Mouse (Mus musculus) liver, embryonic 11.5 days (tissue): Measurements from ENCODE around the gene Celf5. TPM values are rescaled to one million over a fixed set of nuclear protein-coding genes. Genes with fewer than 3 reads are reported as not detected.

ENCODE experiments used
- ATAC-seq: fragments of 200-750 bp; cut with Nextera tagmentation; replicated peaks from 2 replicates; pipeline ENCODE4 v1.8.0; 2017; ENCODE audit warnings: moderate number of reproducible peaks, mild to moderate bottlenecking, moderate TSS enrichment, moderate library complexity; ENCODE audit not compliant: low FRiP score
- DNase-seq: peaks from one replicate; pipeline ENCODE4 v3.0.0-alpha.2; 2017; ENCODE audit warnings: low spot score
- H3K27ac ChIP-seq: fragments of 300-500 bp; sonication (generic); 2 replicates; pipeline ENCODE4 v1.5.1; 2014; ENCODE audit warnings: mild to moderate bottlenecking, low read depth, low read length, control low read depth
- H3K27me3 ChIP-seq: fragments of 300-500 bp; sonication (generic); replicated peaks from 2 replicates; pipeline ENCODE4 v1.6.1; 2014; ENCODE audit warnings: low read length, mixed read lengths; ENCODE audit not compliant: control insufficient read depth, insufficient read depth
- H3K36me3 ChIP-seq: fragments of 300-500 bp; sonication (generic); 2 replicates; pipeline ENCODE4 v1.6.1; 2014; ENCODE audit warnings: mild to moderate bottlenecking, low read length, moderate library complexity, mixed read lengths; ENCODE audit not compliant: control insufficient read depth, insufficient read depth
- H3K4me1 ChIP-seq: fragments of 300-500 bp; sonication (generic); replicated peaks from 2 replicates; pipeline ENCODE4 v1.6.1; 2014; ENCODE audit warnings: low read length, mixed read lengths; ENCODE audit not compliant: control insufficient read depth, insufficient read depth
- H3K4me2 ChIP-seq: fragments of 300-500 bp; sonication (generic); 2 replicates; pipeline ENCODE4 v1.6.1; 2014; ENCODE audit warnings: mild to moderate bottlenecking, control low read depth, moderate library complexity
- H3K4me3 ChIP-seq: fragments of 300-500 bp; sonication (generic); 2 replicates; pipeline ENCODE4 v1.5.1; 2014; ENCODE audit warnings: low read depth, low read length, control low read depth
- H3K9ac ChIP-seq: fragments of 300-500 bp; sonication (generic); 2 replicates; pipeline ENCODE4 v1.6.1; 2014; ENCODE audit warnings: low read depth, low read length, control low read depth
- H3K9me3 ChIP-seq: fragments of 300-500 bp; sonication (generic); 2 replicates; pipeline ENCODE4 v1.6.1; 2016; ENCODE audit warnings: low read length, inconsistent platforms, mixed read lengths; ENCODE audit not compliant: control insufficient read depth
- WGBS: fragments of 180-500 bp; shearing (Covaris S2); extraction: QIAGEN DNeasy Blood & Tissue Kit; methylation state at CpG from one replicate; pipeline ENCODE4 v1.1.7; 2014; 5-methylcytosine and 5-hydroxymethylcytosine counted together
- polyA plus RNA-seq: library from polyadenylated mRNA; unstranded; fragments of >200 nt; fragmentation: Nextera tagmentation; extraction: Ambion mirVana; gene quantifications from 2 replicates; pipeline ENCODE4 v1.2.1, GENCODE M21; 2014

Celf5 gene
- polyA plus RNA-seq, 1 experiment from 2014 or later: not detected

GRCm38 (mm10) chr10:81420191-81420767 lies 62.2 kb downstream of the Celf5 start:
- H3K4me2 ChIP-seq: no peak overlapping the region
- ATAC-seq (no peak), DNase-seq (no peak)
- no peak overlapping the region for H3K27ac ChIP-seq
- H3K27me3 ChIP-seq: peaks cover 27% of the 10 kb centered on the region
- H3K9ac ChIP-seq: no peak overlapping the region
- peaks cover 29% of the 10 kb centered on the region for H3K4me1 ChIP-seq
- no peaks in the 10 kb centered on the region for H3K9me3 ChIP-seq
- no peaks in the 10 kb centered on the region for H3K36me3 ChIP-seq
- 80% methylated on average over 40 of the region's 40 CpGs for WGBS
- H3K4me3 ChIP-seq: no peak overlapping the region

DNA sequence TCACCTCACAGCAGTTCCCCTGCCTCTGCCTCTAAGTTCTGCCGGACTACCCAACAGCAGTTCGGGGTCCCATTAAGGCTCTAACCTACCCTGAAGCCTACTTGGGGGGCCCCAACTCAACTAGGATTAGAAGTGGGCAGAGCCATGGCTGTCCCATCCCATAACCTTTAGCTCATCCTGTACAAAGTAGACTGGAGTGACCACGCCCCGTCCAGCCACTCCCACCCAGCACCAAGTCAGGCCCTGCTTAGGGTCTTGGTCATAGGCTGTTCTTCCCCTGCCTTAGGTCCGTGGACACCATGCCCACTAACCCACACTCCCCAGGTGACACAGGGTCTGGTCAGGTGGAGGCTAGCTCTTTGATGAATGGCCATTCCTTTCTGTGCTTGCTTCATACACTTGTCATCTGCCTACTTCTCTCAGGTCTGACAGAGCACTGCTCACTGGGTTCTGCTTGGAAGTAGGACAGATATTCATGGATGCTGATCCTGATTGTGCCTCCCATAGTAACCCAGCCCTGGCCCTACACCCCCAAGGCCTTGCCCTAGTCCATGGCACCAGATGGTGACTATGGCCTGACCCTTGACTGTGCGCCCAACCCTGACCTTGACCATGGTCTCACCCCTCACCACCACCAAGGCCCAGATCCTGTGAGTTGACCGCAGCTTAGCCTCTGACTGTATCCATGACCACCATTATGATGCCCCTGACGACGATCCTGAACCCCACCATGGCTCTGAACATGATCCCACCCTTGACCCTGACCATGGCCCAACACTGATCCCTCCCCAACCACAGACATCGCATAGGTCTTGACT lies 63.2 kb downstream of the Celf5 start:
- no peak overlapping the region for H3K9ac ChIP-seq
- DNase-seq: no peak
- peaks cover 37% of the 10 kb centered on the region for H3K4me1 ChIP-seq

GRCm38 (mm10) chr10:81418216-81419070 lies 64.1 kb downstream of the Celf5 start:
- no peak overlapping the region for H3K9ac ChIP-seq
- H3K36me3 ChIP-seq: no peaks in the 10 kb centered on the region
- no peaks in the 10 kb centered on the region for H3K9me3 ChIP-seq
- peaks cover 9% of the 10 kb centered on the region for H3K27me3 ChIP-seq
- DNase-seq (no peak), ATAC-seq (no peak)
- peaks cover 40% of the 10 kb centered on the region for H3K4me1 ChIP-seq
- no peak overlapping the region for H3K4me3 ChIP-seq
- no peak overlapping the region for H3K4me2 ChIP-seq
- H3K27ac ChIP-seq: no peak overlapping the region
- 43% methylated on average over 11 of the region's 11 CpGs for WGBS

More for the DNA sequence above, 63.2 kb downstream of the Celf5 start:
- ATAC-seq: no peak; the same call in 1 of the 2 replicates
- Histone ChIP-seq H3K27me3 (peaks cover 18% of the 10 kb centered on the region), H3K4me2 (no peak overlapping the region), H3K4me3 (no peak overlapping the region), H3K36me3 (no peaks in the 10 kb centered on the region), H3K27ac (no peak overlapping the region), H3K9me3 (no peaks in the 10 kb centered on the region)
- WGBS: 83% methylated on average over 10 of the region's 10 CpGs

- no peaks in the 10 kb centered on the region for H3K9me3 ChIP-seq
- H3K4me1 ChIP-seq: peaks cover 50% of the 10 kb centered on the region
- no peaks in the 10 kb centered on the region for H3K36me3 ChIP-seq
Measured at GRCm38 (mm10) chr10:81417227-81418215, 65.0 kb downstream of the Celf5 start.

DNA sequence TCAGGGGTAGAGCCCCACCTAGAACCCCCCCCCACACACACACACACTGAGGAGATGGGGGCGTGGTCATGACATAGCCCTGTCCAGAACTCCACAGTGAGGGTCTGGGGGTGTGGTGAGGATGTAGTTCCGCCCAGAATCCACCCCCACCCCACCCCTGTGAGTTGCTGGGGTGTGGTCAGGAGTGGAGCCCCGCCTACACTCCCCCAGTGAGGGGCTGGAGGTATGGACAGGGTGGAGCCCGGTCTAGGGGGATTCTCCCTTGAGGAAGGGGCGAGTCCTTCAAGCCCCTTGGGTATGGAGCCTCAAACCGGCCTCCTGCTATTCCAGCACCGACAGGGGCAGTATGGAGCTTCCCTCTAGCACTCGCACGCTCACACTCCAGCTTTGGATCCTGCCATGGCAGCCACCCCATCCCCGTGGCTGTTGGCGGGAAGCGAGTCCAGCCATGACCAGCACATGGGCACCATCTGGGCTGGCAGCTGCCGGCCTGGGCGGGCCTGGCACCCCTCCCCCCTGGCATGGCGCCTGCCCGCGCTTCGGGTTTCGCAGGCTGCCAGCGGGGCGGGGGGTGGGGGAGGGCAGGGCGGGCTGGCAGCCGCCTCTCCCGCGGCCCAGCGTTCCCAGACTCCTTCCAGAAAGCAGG lies 65.8 kb downstream of the Celf5 start:
- 3% methylated on average over 26 of the region's 26 CpGs for WGBS
- Histone ChIP-seq H3K27ac (0 out of 2 replicates have a peak overlapping the region, but pooled peaks have one; percentile 32), H3K4me1 (peaks cover 57% of the 10 kb centered on the region), H3K9ac (peak overlapping the region; percentile 57), H3K27me3 (peaks cover 5% of the 10 kb centered on the region), H3K4me3 (peak overlapping the region; percentile 44), H3K36me3 (no peaks in the 10 kb centered on the region), H3K4me2 (peak overlapping the region; percentile 82), H3K9me3 (no peaks in the 10 kb centered on the region)
- DNase-seq: no peak
- ATAC-seq: peak; percentile 50

More at GRCm38 (mm10) chr10:81417227-81418215, 65.0 kb downstream of the Celf5 start:
- Histone ChIP-seq H3K4me2 (peak overlapping the region; percentile 82), H3K9ac (peak overlapping the region; percentile 57), H3K27ac (peak overlapping the region; percentile 32), H3K4me3 (peak overlapping the region; percentile 44), H3K27me3 (peaks cover 9% of the 10 kb centered on the region)
- DNase-seq (no peak), ATAC-seq (no peak)
- 40% methylated on average over 12 of the region's 12 CpGs for WGBS

DNA sequence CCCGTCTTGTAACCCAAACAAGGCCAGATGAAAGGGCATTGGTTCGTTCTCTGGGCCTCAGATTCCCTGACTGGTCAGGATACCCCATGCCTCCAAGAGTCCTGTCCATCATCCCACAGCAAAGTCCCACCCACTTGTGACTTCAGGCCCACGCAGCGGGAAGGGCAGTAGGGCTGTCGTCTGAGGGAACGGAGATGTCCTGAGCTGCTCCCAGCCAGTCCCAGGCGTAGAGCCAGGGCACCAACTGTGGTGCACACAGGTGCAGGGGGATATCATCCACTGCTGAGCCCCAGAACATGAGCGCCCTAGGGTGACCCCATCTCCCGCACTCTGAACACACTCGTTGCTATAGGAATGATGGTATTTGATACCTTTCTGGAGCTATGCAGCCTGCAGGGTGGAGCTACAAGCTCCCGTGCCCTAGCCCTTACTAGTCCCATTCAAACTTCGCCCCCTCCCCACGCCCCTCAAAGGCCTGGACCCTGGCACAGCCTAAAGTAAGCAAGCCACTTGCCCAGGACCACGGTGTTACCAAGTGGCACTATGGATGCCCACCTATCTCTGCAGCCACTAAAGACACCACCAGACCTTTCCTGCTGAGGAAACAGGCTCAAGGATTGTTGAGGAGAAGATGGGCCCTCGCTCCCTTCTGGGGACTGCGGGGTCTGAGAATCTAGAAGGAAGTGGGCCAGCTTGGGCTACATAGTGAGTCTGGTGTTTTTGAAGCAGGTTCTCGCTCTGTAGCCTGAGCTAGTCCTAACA lies 66.8 kb downstream of the Celf5 start:
- ATAC-seq: no peak
- peaks cover 2% of the 10 kb centered on the region for H3K27me3 ChIP-seq
- no peaks in the 10 kb centered on the region for H3K9me3 ChIP-seq
- H3K9ac ChIP-seq: no peak overlapping the region
- no peak overlapping the region for H3K27ac ChIP-seq
- no peak for DNase-seq
- no peak overlapping the region for H3K4me2 ChIP-seq
- 67% methylated on average over 17 of the region's 17 CpGs for WGBS
- H3K4me3 ChIP-seq: no peak overlapping the region
- H3K4me1 ChIP-seq: peaks cover 67% of the 10 kb centered on the region
- H3K36me3 ChIP-seq: no peaks in the 10 kb centered on the region

DNA sequence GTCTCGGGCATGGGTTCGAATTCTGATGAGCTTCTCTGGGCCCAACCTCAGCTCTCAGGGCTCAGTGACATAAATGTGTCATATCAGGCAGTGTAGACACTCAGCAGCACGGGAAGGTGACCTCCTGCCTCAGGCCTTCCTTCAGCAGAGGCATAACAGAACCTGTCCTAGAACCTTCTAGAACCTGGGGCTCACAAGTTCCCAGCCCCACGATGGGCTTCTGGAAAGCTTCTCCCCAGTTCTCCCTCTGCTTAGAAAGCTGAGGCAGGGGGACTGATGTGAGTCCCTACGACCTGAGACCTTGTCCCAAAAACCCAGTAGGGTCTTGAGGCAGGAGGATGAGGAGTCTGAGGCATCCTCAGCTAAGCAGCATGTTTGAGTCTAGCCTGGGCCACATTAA lies 67.4 kb downstream of the Celf5 start:
- H3K9me3 ChIP-seq: no peaks in the 10 kb centered on the region
- no peaks in the 10 kb centered on the region for H3K36me3 ChIP-seq
- 76% methylated on average over 5 of the region's 5 CpGs for WGBS
- H3K4me2 ChIP-seq: no peak overlapping the region
- peaks cover 73% of the 10 kb centered on the region for H3K4me1 ChIP-seq
- no peak for DNase-seq
- no peak overlapping the region for H3K9ac ChIP-seq
- H3K27me3 ChIP-seq: no peaks in the 10 kb centered on the region; the same call in 1 of the 2 replicates
- H3K27ac ChIP-seq: no peak overlapping the region
- ATAC-seq: no peak
- no peak overlapping the region for H3K4me3 ChIP-seq
